Mouse (Mus musculus) liver, adult 2 months (tissue): Measurements from ENCODE around the gene Meaf6.

Source experiments
- CTCF ChIP-seq: fragments of 200-500 bp; IDR thresholded peaks from 2 replicates; pipeline ENCODE4 v1.5.1; 2011; ENCODE audit warnings: low read depth, low read length, control low read depth
- POLR2A ChIP-seq: fragments of 200-500 bp; IDR thresholded peaks from 2 replicates; pipeline ENCODE4 v1.6.1; 2011; ENCODE audit warnings: low read length, control low read depth; ENCODE audit not compliant: insufficient read depth; ENCODE audit errors: extremely low read depth

DNA sequence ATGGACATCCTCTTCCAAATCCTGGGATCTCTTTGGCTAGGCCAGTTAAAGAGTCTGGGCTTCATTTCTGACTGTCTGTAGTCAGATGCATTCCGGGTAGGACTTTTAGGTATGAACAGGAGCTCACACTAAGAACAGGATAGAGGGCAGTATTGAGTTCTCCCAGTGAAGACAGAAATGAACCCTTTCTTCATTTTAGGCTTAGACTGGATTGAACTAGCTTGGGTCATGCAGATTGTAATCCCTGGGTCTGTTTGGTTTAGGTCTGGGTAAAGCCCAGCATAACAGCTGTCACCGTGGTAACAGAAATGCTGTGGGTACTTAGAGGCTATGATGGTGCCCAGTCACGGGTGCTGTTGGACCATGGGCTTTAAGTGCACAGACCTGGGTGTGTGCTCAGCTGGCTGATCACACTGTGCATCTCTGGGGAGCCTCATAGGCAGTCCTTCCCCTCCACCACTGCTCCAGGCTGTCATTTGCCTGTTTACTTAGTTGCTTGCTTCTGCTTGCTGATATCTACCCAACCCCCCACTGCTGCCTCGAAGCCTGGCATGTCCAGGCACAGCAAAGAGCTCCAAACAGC is 68.8 kb downstream of the Meaf6 start:
- TF ChIP-seq CTCF: no peak
- TF ChIP-seq POLR2A: no peak
